Mouse (Mus musculus): ENCODE data around the gene Vegfa. TPM values are rescaled to one million over a fixed set of nuclear protein-coding genes. Genes with fewer than 3 reads are reported as not detected.

Vegfa gene
- polyA plus RNA-seq, 1 experiment from 2014 or later, result 5.0 TPM

DNA sequence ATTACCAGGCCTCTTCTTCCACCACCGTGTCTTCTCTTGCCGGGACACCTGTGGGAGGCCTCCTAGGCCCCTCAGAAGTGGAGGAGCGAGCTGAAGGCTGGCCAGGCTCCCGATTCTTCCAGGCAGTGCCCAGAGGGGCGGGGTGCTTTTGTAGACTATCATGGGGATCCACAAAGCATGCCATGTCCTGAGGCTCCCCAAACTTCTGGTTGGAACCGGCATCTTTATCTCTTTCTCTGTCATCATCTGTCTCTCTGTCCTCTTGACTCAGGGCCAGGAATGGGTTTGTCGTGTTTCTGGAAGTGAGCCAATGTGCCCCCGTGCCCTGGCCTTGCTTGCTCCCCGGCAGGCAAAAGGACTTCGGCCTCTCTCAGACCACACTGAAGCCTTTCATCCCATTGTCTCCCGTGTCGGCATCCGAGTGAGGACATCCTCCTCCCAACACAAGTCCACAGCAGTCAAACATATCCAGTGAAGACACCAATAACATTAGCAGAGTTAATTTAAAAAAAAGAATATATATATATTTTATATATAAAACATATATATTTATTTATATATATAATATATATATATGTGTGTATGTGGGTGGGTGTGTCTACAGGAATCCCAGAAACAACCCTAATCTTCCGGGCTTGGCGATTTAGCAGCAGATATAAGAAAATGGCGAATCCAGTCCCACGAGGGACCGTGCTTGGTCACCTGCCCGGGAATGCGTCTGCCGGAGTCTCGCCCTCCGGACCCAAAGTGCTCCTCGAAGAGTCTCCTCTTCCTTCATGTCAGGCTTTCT, 14.0 kb downstream of the Vegfa start:
- Histone ChIP-seq H3K27ac (ENCODE audit: low read depth, low read length) (no peak overlapping the region), H3K36me3 (ENCODE audit: control insufficient read depth, insufficient read depth, low read length) (peaks cover 27% of the 10 kb centered on the region), H3K9me3 (ENCODE audit: control insufficient read depth, low read length) (no peaks in the 10 kb centered on the region), H3K9ac (replicated peaks; ENCODE audit: low read depth, low read length) (no peak overlapping the region), H3K4me1 (ENCODE audit: control insufficient read depth, insufficient read depth, low read length) (no peaks in the 10 kb centered on the region), H3K4me3 (ENCODE audit: low read depth, low read length) (no peak overlapping the region), H3K4me2 (ENCODE audit: low read depth, low read length) (no peak overlapping the region), H3K27me3 (ENCODE audit: control insufficient read depth, insufficient read depth, low read length) (no peaks in the 10 kb centered on the region)
- no peak for ATAC-seq (ENCODE audit: low read depth)
- WGBS, result 81% methylated on average over 24 of the region's 24 CpGs

DNA sequence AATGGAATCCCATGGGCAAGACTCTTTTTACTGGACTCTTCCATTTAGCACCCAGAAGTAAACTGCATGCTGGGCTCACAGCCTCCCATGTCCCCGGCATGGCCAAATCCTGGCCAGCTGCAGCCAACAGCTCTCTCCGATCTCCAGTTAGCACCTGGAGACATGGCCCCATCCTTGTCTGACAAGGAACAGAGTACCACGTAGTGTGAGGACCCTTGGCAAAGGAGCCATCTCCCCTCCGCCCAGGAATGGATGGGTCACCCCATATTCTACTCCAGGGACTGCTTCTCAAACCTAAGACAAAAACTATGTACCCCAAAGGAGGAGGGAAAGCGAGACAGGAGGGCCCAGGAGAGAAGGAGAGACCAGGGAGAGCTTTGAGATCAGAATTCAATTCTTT, 15.6 kb downstream of the Vegfa start:
- Histone ChIP-seq H3K36me3 (ENCODE audit: control insufficient read depth, insufficient read depth, low read length) (peaks cover 21% of the 10 kb centered on the region), H3K27ac (ENCODE audit: low read depth, low read length) (no peak overlapping the region), H3K9me3 (ENCODE audit: control insufficient read depth, low read length) (no peaks in the 10 kb centered on the region), H3K27me3 (ENCODE audit: control insufficient read depth, insufficient read depth, low read length) (no peaks in the 10 kb centered on the region), H3K4me3 (ENCODE audit: low read depth, low read length) (no peak overlapping the region), H3K4me1 (ENCODE audit: control insufficient read depth, insufficient read depth, low read length) (no peaks in the 10 kb centered on the region), H3K4me2 (ENCODE audit: low read depth, low read length) (no peak overlapping the region), H3K9ac (replicated peaks; ENCODE audit: low read depth, low read length) (no peak overlapping the region)
- 95% methylated on average over 5 of the region's 5 CpGs for WGBS
- ATAC-seq (ENCODE audit: low read depth), result no peak

DNA sequence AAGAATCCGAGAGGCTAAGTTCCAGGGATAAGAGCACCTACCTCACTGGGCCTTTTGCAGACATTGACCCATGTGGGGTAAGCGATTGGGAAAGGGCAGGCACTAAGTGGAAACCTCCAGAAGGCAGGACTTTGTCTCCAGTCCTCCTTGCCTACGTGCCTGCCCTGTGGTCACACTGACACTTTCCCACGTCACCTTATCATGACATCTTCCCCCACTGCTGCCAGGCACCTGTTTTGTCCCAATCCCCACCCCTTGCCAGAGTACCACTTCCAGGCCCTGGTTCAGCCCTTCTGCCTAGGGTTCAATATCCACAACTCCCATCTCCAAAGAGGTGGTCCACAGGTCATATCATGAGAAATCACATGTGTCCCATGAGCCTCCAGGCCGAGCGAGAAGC, 16.2 kb downstream of the Vegfa start:
- no peak overlapping the region for H3K4me3 ChIP-seq (ENCODE audit: low read depth, low read length)
- H3K27me3 ChIP-seq (ENCODE audit: control insufficient read depth, insufficient read depth, low read length), result no peaks in the 10 kb centered on the region
- 94% methylated on average over 6 of the region's 6 CpGs for WGBS

DNA sequence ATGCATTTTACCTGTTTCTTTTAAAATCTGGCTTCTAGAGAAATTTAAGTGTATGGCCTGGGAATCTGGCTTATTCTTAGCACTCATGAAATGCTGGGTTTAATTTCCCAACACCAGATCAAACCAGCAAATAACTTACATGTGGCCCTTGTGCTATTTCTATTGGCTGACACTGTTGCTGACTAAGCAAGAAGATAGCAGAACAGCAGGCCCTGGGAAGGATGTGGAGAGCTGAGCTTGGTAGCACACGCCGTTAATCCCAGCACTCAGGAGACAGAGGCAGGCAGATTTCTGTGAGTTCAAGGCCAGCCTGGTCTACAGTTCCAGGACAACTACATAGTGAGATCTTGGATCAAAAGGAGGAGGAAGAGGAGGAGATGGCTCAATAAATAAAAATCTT, 17.2 kb downstream of the Vegfa start:
- 92% methylated on average over 2 of the region's 2 CpGs for WGBS
- H3K27ac ChIP-seq (ENCODE audit: low read depth, low read length), result no peak overlapping the region
- no peak overlapping the region for H3K9ac ChIP-seq (replicated peaks; ENCODE audit: low read depth, low read length)
- ATAC-seq (ENCODE audit: low read depth), result no peak
- H3K9me3 ChIP-seq (ENCODE audit: control insufficient read depth, low read length), result no peaks in the 10 kb centered on the region
- no peak overlapping the region for H3K4me2 ChIP-seq (ENCODE audit: low read depth, low read length)
- H3K36me3 ChIP-seq (ENCODE audit: control insufficient read depth, insufficient read depth, low read length), result peaks cover 19% of the 10 kb centered on the region
- H3K4me3 ChIP-seq (ENCODE audit: low read depth, low read length), result no peak overlapping the region
- no peaks in the 10 kb centered on the region for H3K4me1 ChIP-seq (ENCODE audit: control insufficient read depth, insufficient read depth, low read length)
- no peaks in the 10 kb centered on the region for H3K27me3 ChIP-seq (ENCODE audit: control insufficient read depth, insufficient read depth, low read length)

More for the DNA sequence above, 16.2 kb downstream of the Vegfa start:
- no peak overlapping the region for H3K27ac ChIP-seq (ENCODE audit: low read depth, low read length)
- H3K4me1 ChIP-seq (ENCODE audit: control insufficient read depth, insufficient read depth, low read length), result no peaks in the 10 kb centered on the region
- H3K9me3 ChIP-seq (ENCODE audit: control insufficient read depth, low read length), result no peaks in the 10 kb centered on the region
- ATAC-seq (ENCODE audit: low read depth), result no peak
- H3K9ac ChIP-seq (replicated peaks; ENCODE audit: low read depth, low read length), result no peak overlapping the region
- no peak overlapping the region for H3K4me2 ChIP-seq (ENCODE audit: low read depth, low read length)
- H3K36me3 ChIP-seq (ENCODE audit: control insufficient read depth, insufficient read depth, low read length), result peaks cover 20% of the 10 kb centered on the region

DNA sequence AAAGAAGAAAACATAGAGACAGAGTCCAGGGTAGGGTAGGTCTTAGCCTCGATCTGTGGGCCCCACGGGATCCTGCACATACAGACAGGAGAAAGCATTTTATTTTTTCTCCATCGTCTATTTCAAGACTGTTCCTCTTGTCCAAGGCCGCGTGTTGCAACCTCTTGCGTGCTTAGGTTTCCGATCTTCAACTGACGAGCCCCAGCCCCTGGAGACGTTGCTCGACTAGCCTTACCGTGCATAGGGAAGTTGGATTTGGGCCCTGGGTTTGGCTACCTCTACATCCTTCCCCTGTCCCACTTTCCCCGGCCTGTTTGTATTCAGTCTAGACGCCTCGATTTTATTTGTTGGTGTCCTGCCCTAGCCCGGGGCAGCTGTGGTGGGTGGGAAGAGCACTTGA, 18.6 kb downstream of the Vegfa start:
- ATAC-seq (ENCODE audit: low read depth), result no peak
- H3K27ac ChIP-seq (ENCODE audit: low read depth, low read length), result no peak overlapping the region
- WGBS, result 91% methylated on average over 15 of the region's 15 CpGs
- H3K4me1 ChIP-seq (ENCODE audit: control insufficient read depth, insufficient read depth, low read length), result no peaks in the 10 kb centered on the region
- H3K9me3 ChIP-seq (ENCODE audit: control insufficient read depth, low read length), result no peaks in the 10 kb centered on the region
- peaks cover 10% of the 10 kb centered on the region; the same call in 1 of the 2 replicates for H3K36me3 ChIP-seq (ENCODE audit: control insufficient read depth, insufficient read depth, low read length)
- no peaks in the 10 kb centered on the region for H3K27me3 ChIP-seq (ENCODE audit: control insufficient read depth, insufficient read depth, low read length)
- no peak overlapping the region for H3K4me3 ChIP-seq (ENCODE audit: low read depth, low read length)
- H3K9ac ChIP-seq (replicated peaks; ENCODE audit: low read depth, low read length), result no peak overlapping the region
- no peak overlapping the region for H3K4me2 ChIP-seq (ENCODE audit: low read depth, low read length)

DNA sequence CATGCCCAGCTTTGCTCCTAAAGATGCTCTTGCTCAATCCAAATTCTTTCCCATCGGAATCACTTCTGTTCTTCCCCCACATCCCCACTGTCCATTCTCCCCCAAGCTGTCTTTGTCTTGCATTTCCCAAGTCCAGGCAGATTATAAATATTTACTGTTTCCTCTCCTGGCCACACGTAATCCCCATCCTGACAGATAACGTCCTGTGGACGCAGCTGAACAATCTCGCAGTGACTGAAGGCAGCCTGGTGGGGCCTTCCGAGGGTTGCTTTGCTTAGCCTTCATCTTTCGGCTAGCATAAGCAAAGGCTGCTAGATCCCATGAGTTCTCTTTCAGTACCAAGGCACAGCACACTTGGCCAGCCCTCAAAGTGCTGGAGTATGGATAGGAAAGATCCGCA, 20.0 kb downstream of the Vegfa start:
- Histone ChIP-seq H3K4me2 (ENCODE audit: low read depth, low read length) (no peak overlapping the region), H3K4me1 (ENCODE audit: control insufficient read depth, insufficient read depth, low read length) (no peaks in the 10 kb centered on the region), H3K36me3 (ENCODE audit: control insufficient read depth, insufficient read depth, low read length) (peaks cover 3% of the 10 kb centered on the region; the same call in 1 of the 2 replicates), H3K27me3 (ENCODE audit: control insufficient read depth, insufficient read depth, low read length) (no peaks in the 10 kb centered on the region), H3K9me3 (ENCODE audit: control insufficient read depth, low read length) (no peaks in the 10 kb centered on the region), H3K27ac (ENCODE audit: low read depth, low read length) (no peak overlapping the region), H3K4me3 (ENCODE audit: low read depth, low read length) (no peak overlapping the region), H3K9ac (replicated peaks; ENCODE audit: low read depth, low read length) (no peak overlapping the region)
- no peak for ATAC-seq (ENCODE audit: low read depth)
- 81% methylated on average over 8 of the region's 8 CpGs for WGBS

DNA sequence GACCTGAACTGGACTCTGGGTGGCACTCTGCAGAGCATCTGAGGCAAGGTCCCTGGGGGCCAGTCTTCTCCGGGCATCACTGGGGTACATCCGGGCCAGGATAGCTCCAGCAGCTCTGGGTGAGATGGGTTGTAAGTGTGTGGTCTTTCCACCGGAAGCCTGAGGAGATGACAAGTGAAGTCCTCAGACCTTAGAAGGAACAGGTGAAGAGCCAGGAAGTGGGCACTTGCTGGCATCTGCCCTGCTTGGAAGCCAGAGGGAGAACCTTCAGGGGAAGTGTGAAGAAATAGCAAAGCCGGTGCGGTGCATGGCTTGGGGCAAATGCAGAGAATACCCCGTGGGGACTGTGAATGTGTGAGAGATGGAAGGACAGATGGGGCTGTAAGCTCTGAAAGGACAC, 21.7 kb downstream of the Vegfa start:
- no peak overlapping the region for H3K4me2 ChIP-seq (ENCODE audit: low read depth, low read length)
- H3K9me3 ChIP-seq (ENCODE audit: control insufficient read depth, low read length), result no peaks in the 10 kb centered on the region
- H3K4me3 ChIP-seq (ENCODE audit: low read depth, low read length), result no peak overlapping the region
- H3K27ac ChIP-seq (ENCODE audit: low read depth, low read length), result no peak overlapping the region
- no peaks in the 10 kb centered on the region for H3K4me1 ChIP-seq (ENCODE audit: control insufficient read depth, insufficient read depth, low read length)
- no peaks in the 10 kb centered on the region for H3K27me3 ChIP-seq (ENCODE audit: control insufficient read depth, insufficient read depth, low read length)
- H3K9ac ChIP-seq (replicated peaks; ENCODE audit: low read depth, low read length), result no peak overlapping the region
- 82% methylated on average over 6 of the region's 6 CpGs for WGBS
- ATAC-seq (ENCODE audit: low read depth), result no peak
- H3K36me3 ChIP-seq (ENCODE audit: control insufficient read depth, insufficient read depth, low read length), result no peaks in the 10 kb centered on the region

DNA sequence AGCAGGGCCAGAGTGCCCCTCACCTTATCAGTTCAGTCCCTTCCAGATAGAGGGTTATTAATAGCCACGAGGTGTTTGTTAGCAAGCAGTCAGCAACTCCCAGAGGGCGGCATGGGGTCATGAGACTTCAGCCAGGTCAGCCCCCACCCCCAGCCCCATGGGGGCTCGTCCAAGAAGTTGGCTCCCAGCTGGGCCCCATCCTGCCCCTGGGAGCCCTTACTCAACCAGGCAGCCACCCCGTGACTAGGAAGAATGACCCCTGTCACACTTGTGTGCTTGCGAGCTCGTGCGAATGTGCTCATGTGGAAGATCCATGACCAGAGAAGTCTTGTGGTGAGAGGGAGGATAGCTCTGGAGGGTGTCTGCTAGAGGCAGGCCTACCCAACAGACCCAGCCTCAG, 23.0 kb downstream of the Vegfa start:
- WGBS, result 65% methylated on average over 7 of the region's 7 CpGs
- H3K27me3 ChIP-seq (ENCODE audit: control insufficient read depth, insufficient read depth, low read length), result no peaks in the 10 kb centered on the region
- no peak for ATAC-seq (ENCODE audit: low read depth)
- H3K4me3 ChIP-seq (ENCODE audit: low read depth, low read length), result no peak overlapping the region
- H3K9ac ChIP-seq (replicated peaks; ENCODE audit: low read depth, low read length), result no peak overlapping the region
- no peak overlapping the region for H3K27ac ChIP-seq (ENCODE audit: low read depth, low read length)
- no peaks in the 10 kb centered on the region for H3K4me1 ChIP-seq (ENCODE audit: control insufficient read depth, insufficient read depth, low read length)
- H3K9me3 ChIP-seq (ENCODE audit: control insufficient read depth, low read length), result no peaks in the 10 kb centered on the region
- no peaks in the 10 kb centered on the region for H3K36me3 ChIP-seq (ENCODE audit: control insufficient read depth, insufficient read depth, low read length)
- no peak overlapping the region for H3K4me2 ChIP-seq (ENCODE audit: low read depth, low read length)

DNA sequence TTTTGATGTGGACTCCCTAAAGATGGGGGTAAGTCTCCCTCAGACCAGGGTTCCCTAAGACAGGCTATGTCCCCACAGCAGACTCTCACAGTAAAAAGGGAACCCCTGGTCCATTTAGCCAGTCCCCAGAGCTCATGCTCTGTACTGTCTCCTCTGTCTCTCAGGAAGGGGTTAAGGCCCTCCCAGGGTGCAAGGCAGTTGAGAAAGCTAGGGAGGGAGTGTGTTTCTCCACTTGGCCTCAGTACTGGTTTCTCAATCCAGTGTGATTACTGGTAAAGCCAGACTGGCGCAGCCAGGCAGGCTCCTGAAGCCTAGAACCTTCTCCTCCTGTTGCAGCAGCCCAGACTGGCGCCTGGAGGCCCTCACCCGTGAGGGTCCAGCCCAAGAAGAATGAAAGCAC, 26.7 kb downstream of the Vegfa start:
- H3K27me3 ChIP-seq (ENCODE audit: control insufficient read depth, insufficient read depth, low read length), result no peaks in the 10 kb centered on the region
- no peak overlapping the region for H3K4me3 ChIP-seq (ENCODE audit: low read depth, low read length)
- H3K9me3 ChIP-seq (ENCODE audit: control insufficient read depth, low read length), result no peaks in the 10 kb centered on the region
- no peak overlapping the region for H3K4me2 ChIP-seq (ENCODE audit: low read depth, low read length)
- no peak overlapping the region for H3K9ac ChIP-seq (replicated peaks; ENCODE audit: low read depth, low read length)
- no peak for ATAC-seq (ENCODE audit: low read depth)
- H3K27ac ChIP-seq (ENCODE audit: low read depth, low read length), result no peak overlapping the region
- no peaks in the 10 kb centered on the region for H3K36me3 ChIP-seq (ENCODE audit: control insufficient read depth, insufficient read depth, low read length)
- 73% methylated on average over 3 of the region's 3 CpGs for WGBS
- H3K4me1 ChIP-seq (ENCODE audit: control insufficient read depth, insufficient read depth, low read length), result no peaks in the 10 kb centered on the region
